Mouse (Mus musculus): ENCODE data around the gene Nav1. TPM values are rescaled to one million over a fixed set of nuclear protein-coding genes. Genes with fewer than 3 reads are reported as not detected.

The Nav1 gene
- polyA plus RNA-seq, 1 experiment from 2014 or later = 11.5 TPM

DNA sequence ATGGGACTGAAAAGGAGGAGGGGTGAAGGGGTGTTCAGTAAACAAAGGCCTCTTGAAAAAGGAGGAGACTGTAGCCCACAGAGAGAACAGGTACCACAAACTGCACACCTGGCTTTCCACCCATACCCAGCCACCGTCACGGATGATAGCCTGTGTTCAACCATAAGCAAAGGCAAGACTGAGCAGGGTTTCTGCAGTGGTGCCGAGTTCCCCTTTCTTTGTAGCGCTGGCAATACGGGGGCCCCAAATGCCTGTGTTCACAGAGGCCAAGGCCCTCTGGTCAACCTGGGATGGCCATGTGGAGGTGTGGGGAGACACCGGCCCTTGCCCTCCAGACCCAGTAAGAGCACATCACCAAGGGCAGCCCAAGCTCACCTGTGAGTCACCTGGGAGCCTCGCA, 70.3 kb downstream of the Nav1 start:
- H3K4me3 ChIP-seq (ENCODE audit: low read length) = no peak overlapping the region
- peaks cover 30% of the 10 kb centered on the region for H3K4me1 ChIP-seq (replicated peaks; ENCODE audit: control insufficient read depth, insufficient read depth, low read length)
- H3K36me3 ChIP-seq (ENCODE audit: control insufficient read depth, insufficient read depth, low read length) = no peaks in the 10 kb centered on the region
- H3K27me3 ChIP-seq (ENCODE audit: control insufficient read depth, insufficient read depth, low read depth, low read length) = no peaks in the 10 kb centered on the region
- H3K27ac ChIP-seq (ENCODE audit: low read length) = no peak overlapping the region
- ATAC-seq (ENCODE audit: low read depth) = no peak
- no peak overlapping the region for H3K4me2 ChIP-seq (ENCODE audit: low read depth, low read length)
- no peaks in the 10 kb centered on the region for H3K9me3 ChIP-seq (ENCODE audit: control insufficient read depth, low read length)
- WGBS = 87% methylated on average over 7 of the region's 7 CpGs
- H3K9ac ChIP-seq (ENCODE audit: low read length) = no peak overlapping the region

- 40% methylated on average over 2 of the region's 2 CpGs for WGBS
- Histone ChIP-seq H3K9ac (ENCODE audit: low read length) (no peak overlapping the region), H3K4me1 (replicated peaks; ENCODE audit: control insufficient read depth, insufficient read depth, low read length) (peaks cover 34% of the 10 kb centered on the region), H3K27ac (ENCODE audit: low read length) (peak overlapping the region; percentile 19), H3K4me3 (ENCODE audit: low read length) (no peak overlapping the region), H3K27me3 (ENCODE audit: control insufficient read depth, insufficient read depth, low read depth, low read length) (no peaks in the 10 kb centered on the region), H3K4me2 (ENCODE audit: low read depth, low read length) (no peak overlapping the region), H3K9me3 (ENCODE audit: control insufficient read depth, low read length) (no peaks in the 10 kb centered on the region), H3K36me3 (ENCODE audit: control insufficient read depth, insufficient read depth, low read length) (no peaks in the 10 kb centered on the region)
- peak; percentile 15; the same call in 1 of the 2 replicates for ATAC-seq (ENCODE audit: low read depth)
These were observed 70.8 kb downstream of the Nav1 start for GRCm38 (mm10) chr1:135536326-135536725.

GRCm38 (mm10) chr1:135535256-135535655, 71.8 kb downstream of the Nav1 start:
- H3K27me3 ChIP-seq (ENCODE audit: control insufficient read depth, insufficient read depth, low read depth, low read length) = no peaks in the 10 kb centered on the region
- no peak overlapping the region for H3K4me3 ChIP-seq (ENCODE audit: low read length)
- peak overlapping the region; percentile 84 for H3K27ac ChIP-seq (ENCODE audit: low read length)
- WGBS = 13% methylated on average over 4 of the region's 4 CpGs
- no peaks in the 10 kb centered on the region for H3K9me3 ChIP-seq (ENCODE audit: control insufficient read depth, low read length)
- peaks cover 36% of the 10 kb centered on the region for H3K4me1 ChIP-seq (replicated peaks; ENCODE audit: control insufficient read depth, insufficient read depth, low read length)
- no peaks in the 10 kb centered on the region for H3K36me3 ChIP-seq (ENCODE audit: control insufficient read depth, insufficient read depth, low read length)
- peak; percentile 77 for ATAC-seq (ENCODE audit: low read depth)
- no peak overlapping the region for H3K4me2 ChIP-seq (ENCODE audit: low read depth, low read length)
- H3K9ac ChIP-seq (ENCODE audit: low read length) = no peak overlapping the region

DNA sequence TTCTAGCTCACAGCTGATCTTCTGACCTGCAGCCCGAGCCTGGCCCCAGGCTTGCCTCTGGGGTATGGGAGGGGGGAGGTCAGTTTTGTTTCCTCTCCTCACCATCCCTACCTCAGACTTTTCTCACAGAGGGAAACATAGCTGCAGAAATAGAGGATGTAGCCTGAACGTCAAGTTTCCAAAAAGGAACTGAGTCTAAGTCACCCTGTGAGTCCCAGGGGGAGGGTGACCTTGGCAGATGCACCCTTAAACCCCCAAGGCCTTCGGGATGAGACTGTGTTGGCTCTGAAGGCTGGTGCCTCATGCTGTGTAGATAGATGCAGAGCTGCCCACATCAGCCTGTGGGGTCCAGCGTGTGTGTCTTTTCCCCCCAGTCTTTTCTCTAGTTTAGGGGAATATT, 72.3 kb downstream of the Nav1 start:
- Histone ChIP-seq H3K9ac (ENCODE audit: low read length) (no peak overlapping the region), H3K27ac (ENCODE audit: low read length) (peak overlapping the region; percentile 84), H3K4me3 (ENCODE audit: low read length) (no peak overlapping the region), H3K9me3 (ENCODE audit: control insufficient read depth, low read length) (no peaks in the 10 kb centered on the region), H3K4me2 (ENCODE audit: low read depth, low read length) (no peak overlapping the region), H3K36me3 (ENCODE audit: control insufficient read depth, insufficient read depth, low read length) (no peaks in the 10 kb centered on the region), H3K27me3 (ENCODE audit: control insufficient read depth, insufficient read depth, low read depth, low read length) (no peaks in the 10 kb centered on the region), H3K4me1 (replicated peaks; ENCODE audit: control insufficient read depth, insufficient read depth, low read length) (peaks cover 34% of the 10 kb centered on the region)
- 34% methylated on average over 4 of the region's 4 CpGs for WGBS
- ATAC-seq (ENCODE audit: low read depth) = peak; percentile 5; the same call in 1 of the 2 replicates

- Histone ChIP-seq H3K36me3 (ENCODE audit: control insufficient read depth, insufficient read depth, low read length) (no peaks in the 10 kb centered on the region), H3K4me2 (ENCODE audit: low read depth, low read length) (no peak overlapping the region), H3K4me3 (ENCODE audit: low read length) (no peak overlapping the region), H3K27ac (ENCODE audit: low read length) (peak overlapping the region; percentile 84), H3K27me3 (ENCODE audit: control insufficient read depth, insufficient read depth, low read depth, low read length) (no peaks in the 10 kb centered on the region), H3K9me3 (ENCODE audit: control insufficient read depth, low read length) (no peaks in the 10 kb centered on the region), H3K4me1 (replicated peaks; ENCODE audit: control insufficient read depth, insufficient read depth, low read length) (peaks cover 34% of the 10 kb centered on the region), H3K9ac (ENCODE audit: low read length) (no peak overlapping the region)
- ATAC-seq (ENCODE audit: low read depth) = no peak
- 83% methylated on average over 4 of the region's 4 CpGs for WGBS
These were observed 73.0 kb downstream of the Nav1 start for GRCm38 (mm10) chr1:135534070-135534469.

GRCm38 (mm10) chr1:135532383-135532782, 74.7 kb downstream of the Nav1 start:
- no peak overlapping the region for H3K4me2 ChIP-seq (ENCODE audit: low read depth, low read length)
- 90% methylated on average over 23 of the region's 23 CpGs for WGBS
- ATAC-seq (ENCODE audit: low read depth) = no peak

DNA sequence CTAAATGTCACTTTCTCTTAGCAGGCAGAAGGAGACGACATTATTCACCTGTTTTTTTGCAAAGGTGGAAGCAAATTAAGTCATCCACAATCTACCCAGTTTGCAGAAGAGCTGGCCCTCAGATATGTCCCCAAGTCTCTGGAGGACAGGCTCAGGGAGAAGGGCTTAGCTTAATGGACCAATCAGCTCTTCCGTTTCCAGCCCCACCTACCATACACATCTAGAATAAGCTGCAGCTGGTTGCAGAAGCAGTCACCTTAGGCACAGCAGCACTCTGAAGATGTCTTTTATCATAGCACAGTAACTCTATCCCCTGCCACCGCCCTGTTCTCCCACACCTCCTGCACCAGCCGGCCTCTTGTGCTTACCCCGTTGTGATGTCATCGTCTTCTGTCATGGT, 75.1 kb downstream of the Nav1 start:
- H3K36me3 ChIP-seq (ENCODE audit: control insufficient read depth, insufficient read depth, low read length) = no peaks in the 10 kb centered on the region
- H3K9ac ChIP-seq (ENCODE audit: low read length) = no peak overlapping the region
- H3K27me3 ChIP-seq (ENCODE audit: control insufficient read depth, insufficient read depth, low read depth, low read length) = no peaks in the 10 kb centered on the region
- 75% methylated on average over 6 of the region's 6 CpGs for WGBS
- no peak for ATAC-seq (ENCODE audit: low read depth)
- peaks cover 26% of the 10 kb centered on the region for H3K4me1 ChIP-seq (replicated peaks; ENCODE audit: control insufficient read depth, insufficient read depth, low read length)
- no peaks in the 10 kb centered on the region for H3K9me3 ChIP-seq (ENCODE audit: control insufficient read depth, low read length)
- no peak overlapping the region for H3K4me2 ChIP-seq (ENCODE audit: low read depth, low read length)
- no peak overlapping the region for H3K27ac ChIP-seq (ENCODE audit: low read length)
- no peak overlapping the region for H3K4me3 ChIP-seq (ENCODE audit: low read length)

More at GRCm38 (mm10) chr1:135532383-135532782, 74.7 kb downstream of the Nav1 start:
- Histone ChIP-seq H3K27me3 (ENCODE audit: control insufficient read depth, insufficient read depth, low read depth, low read length) (no peaks in the 10 kb centered on the region), H3K9me3 (ENCODE audit: control insufficient read depth, low read length) (no peaks in the 10 kb centered on the region), H3K27ac (ENCODE audit: low read length) (no peak overlapping the region), H3K36me3 (ENCODE audit: control insufficient read depth, insufficient read depth, low read length) (no peaks in the 10 kb centered on the region), H3K4me1 (replicated peaks; ENCODE audit: control insufficient read depth, insufficient read depth, low read length) (peaks cover 26% of the 10 kb centered on the region), H3K4me3 (ENCODE audit: low read length) (no peak overlapping the region), H3K9ac (ENCODE audit: low read length) (no peak overlapping the region)

DNA sequence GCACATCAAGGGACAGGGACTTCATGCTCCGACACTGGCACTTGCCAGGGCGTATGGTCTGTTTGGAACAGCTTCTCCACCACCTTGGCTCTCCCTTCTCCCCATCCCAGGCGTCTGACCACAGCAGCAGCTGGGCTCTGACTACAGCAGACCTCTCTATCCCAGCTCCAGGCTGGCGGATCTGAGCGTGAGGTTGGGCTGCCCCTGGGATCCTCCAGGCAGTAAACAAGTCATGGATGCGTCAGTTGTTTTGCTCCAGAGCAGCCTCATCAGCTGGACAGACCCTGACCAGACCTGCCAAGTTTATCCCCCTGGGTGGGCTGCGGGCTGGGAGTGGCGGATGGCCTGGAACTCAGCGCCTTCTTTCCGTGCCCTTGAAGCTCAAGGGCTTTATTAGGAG, 76.0 kb downstream of the Nav1 start:
- H3K36me3 ChIP-seq (ENCODE audit: control insufficient read depth, insufficient read depth, low read length) = no peaks in the 10 kb centered on the region
- ATAC-seq (ENCODE audit: low read depth) = peak; percentile 72
- WGBS = 43% methylated on average over 10 of the region's 10 CpGs
- H3K4me3 ChIP-seq (ENCODE audit: low read length) = no peak overlapping the region
- H3K9me3 ChIP-seq (ENCODE audit: control insufficient read depth, low read length) = no peaks in the 10 kb centered on the region
- H3K27me3 ChIP-seq (ENCODE audit: control insufficient read depth, insufficient read depth, low read depth, low read length) = no peaks in the 10 kb centered on the region
- no peak overlapping the region for H3K4me2 ChIP-seq (ENCODE audit: low read depth, low read length)
- peaks cover 18% of the 10 kb centered on the region for H3K4me1 ChIP-seq (replicated peaks; ENCODE audit: control insufficient read depth, insufficient read depth, low read length)
- no peak overlapping the region for H3K27ac ChIP-seq (ENCODE audit: low read length)
- no peak overlapping the region for H3K9ac ChIP-seq (ENCODE audit: low read length)

DNA sequence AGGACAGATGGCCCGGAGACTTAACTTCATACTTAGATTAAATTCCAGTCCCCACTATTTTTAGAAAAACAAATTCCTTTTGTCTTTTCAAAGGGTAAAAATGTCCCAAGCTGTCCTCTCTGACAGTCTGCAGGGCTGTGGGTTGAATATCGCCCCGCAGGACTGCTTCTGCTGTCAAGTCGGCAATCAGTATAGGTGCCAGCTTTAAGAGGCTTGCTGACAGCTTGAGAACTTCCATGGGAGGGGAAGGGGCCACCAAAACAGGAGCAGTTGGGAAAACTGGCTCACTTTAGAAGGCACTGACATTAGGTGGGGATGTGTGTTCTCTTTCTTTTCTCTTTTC, 82.6 kb downstream of the Nav1 start:
- no peak overlapping the region for H3K9ac ChIP-seq (ENCODE audit: low read length)
- peaks cover 13% of the 10 kb centered on the region for H3K4me1 ChIP-seq (replicated peaks; ENCODE audit: control insufficient read depth, insufficient read depth, low read length)
- peaks cover 8% of the 10 kb centered on the region; the same call in 1 of the 2 replicates for H3K9me3 ChIP-seq (ENCODE audit: control insufficient read depth, low read length)
- no peaks in the 10 kb centered on the region for H3K36me3 ChIP-seq (ENCODE audit: control insufficient read depth, insufficient read depth, low read length)
- WGBS = 34% methylated on average over 4 of the region's 4 CpGs
- no peak overlapping the region for H3K4me3 ChIP-seq (ENCODE audit: low read length)
- ATAC-seq (ENCODE audit: low read depth) = 0 out of 2 replicates have a peak, but pooled peaks have one; percentile 2
- no peaks in the 10 kb centered on the region for H3K27me3 ChIP-seq (ENCODE audit: control insufficient read depth, insufficient read depth, low read depth, low read length)
- H3K4me2 ChIP-seq (ENCODE audit: low read depth, low read length) = no peak overlapping the region
- H3K27ac ChIP-seq (ENCODE audit: low read length) = peak overlapping the region; percentile 1; the same call in 1 of the 2 replicates

Measured in lung, embryonic 16.5 days (tissue).